Mouse (Mus musculus): ENCODE results near the gene Btnl2. TPM values are rescaled to one million over a fixed set of nuclear protein-coding genes. Genes with fewer than 3 reads are reported as not detected.

The Btnl2 gene
- polyA plus RNA-seq, 1 experiment from 2014 or later, result 0.05 TPM

GRCm38 (mm10) chr17:34384699-34385098 is 30.1 kb downstream of the Btnl2 start:
- 73% methylated on average over 3 of the region's 3 CpGs for WGBS
- Histone ChIP-seq H3K9me3 (no peaks in the 10 kb centered on the region), H3K27ac (no peak overlapping the region), H3K4me2 (replicated peaks) (no peak overlapping the region), H3K4me1 (no peaks in the 10 kb centered on the region), H3K36me3 (no peaks in the 10 kb centered on the region), H3K4me3 (no peak overlapping the region), H3K27me3 (no peaks in the 10 kb centered on the region), H3K9ac (no peak overlapping the region)
- no peak for ATAC-seq (ENCODE audit: low FRiP score, low read depth)

GRCm38 (mm10) chr17:34386656-34387055 is 32.0 kb downstream of the Btnl2 start:
- Histone ChIP-seq H3K4me2 (replicated peaks) (no peak overlapping the region), H3K9me3 (no peaks in the 10 kb centered on the region), H3K4me3 (no peak overlapping the region), H3K27me3 (peaks cover 9% of the 10 kb centered on the region), H3K36me3 (no peaks in the 10 kb centered on the region), H3K27ac (no peak overlapping the region), H3K9ac (no peak overlapping the region), H3K4me1 (no peaks in the 10 kb centered on the region)
- ATAC-seq (ENCODE audit: low FRiP score, low read depth), result no peak
- 70% methylated on average over 2 of the region's 2 CpGs for WGBS

GRCm38 (mm10) chr17:34388513-34388912 is 33.9 kb downstream of the Btnl2 start:
- Histone ChIP-seq H3K9me3 (no peaks in the 10 kb centered on the region), H3K36me3 (no peaks in the 10 kb centered on the region), H3K4me1 (0 out of 2 replicates have a peak, but pooled peaks cover 8% of the 10 kb centered on the region), H3K27ac (no peak overlapping the region), H3K27me3 (peaks cover 16% of the 10 kb centered on the region), H3K9ac (no peak overlapping the region), H3K4me3 (no peak overlapping the region), H3K4me2 (replicated peaks) (no peak overlapping the region)
- no peak for ATAC-seq (ENCODE audit: low FRiP score, low read depth)
- 40% methylated on average over 4 of the region's 4 CpGs for whole genome bisulfite sequencing

- no peak for ATAC-seq (ENCODE audit: low FRiP score, low read depth)
- Histone ChIP-seq H3K36me3 (no peaks in the 10 kb centered on the region), H3K4me3 (no peak overlapping the region), H3K4me1 (0 out of 2 replicates have a peak, but pooled peaks cover 8% of the 10 kb centered on the region), H3K27me3 (peaks cover 16% of the 10 kb centered on the region), H3K9ac (no peak overlapping the region), H3K4me2 (replicated peaks) (peak overlapping the region; percentile 71), H3K27ac (no peak overlapping the region), H3K9me3 (no peaks in the 10 kb centered on the region)
- WGBS, result 68% methylated on average over 7 of the region's 7 CpGs
Measured at GRCm38 (mm10) chr17:34391507-34391906, 36.9 kb downstream of the Btnl2 start.

GRCm38 (mm10) chr17:34392321-34392720 is 37.7 kb downstream of the Btnl2 start:
- H3K9me3 ChIP-seq, result no peaks in the 10 kb centered on the region
- peaks cover 16% of the 10 kb centered on the region for H3K27me3 ChIP-seq
- 0 out of 2 replicates have a peak, but pooled peaks have one; percentile 51 for ATAC-seq (ENCODE audit: low FRiP score, low read depth)
- H3K4me3 ChIP-seq, result peak overlapping the region; percentile 43
- H3K4me1 ChIP-seq, result 0 out of 2 replicates have a peak, but pooled peaks cover 8% of the 10 kb centered on the region
- no peaks in the 10 kb centered on the region for H3K36me3 ChIP-seq
- peak overlapping the region; percentile 71 for H3K4me2 ChIP-seq (replicated peaks)
- 3% methylated on average over 24 of the region's 24 CpGs for WGBS
- H3K9ac ChIP-seq, result peak overlapping the region; percentile 56
- no peak overlapping the region for H3K27ac ChIP-seq

GRCm38 (mm10) chr17:34397357-34397756 is 42.7 kb downstream of the Btnl2 start:
- no peak overlapping the region for H3K4me3 ChIP-seq
- no peak for ATAC-seq (ENCODE audit: low FRiP score, low read depth)
- no peak overlapping the region for H3K4me2 ChIP-seq (replicated peaks)
- H3K27me3 ChIP-seq, result peaks cover 1% of the 10 kb centered on the region
- no peaks in the 10 kb centered on the region for H3K36me3 ChIP-seq
- 73% methylated on average over 5 of the region's 5 CpGs for WGBS
- H3K9me3 ChIP-seq, result no peaks in the 10 kb centered on the region
- no peak overlapping the region for H3K9ac ChIP-seq
- 0 out of 2 replicates have a peak, but pooled peaks cover 1% of the 10 kb centered on the region for H3K4me1 ChIP-seq
- H3K27ac ChIP-seq, result no peak overlapping the region

GRCm38 (mm10) chr17:34398058-34398710 is 43.6 kb downstream of the Btnl2 start:
- H3K4me3 ChIP-seq, result peak overlapping the region; percentile 56
- no peaks in the 10 kb centered on the region for H3K36me3 ChIP-seq
- no peaks in the 10 kb centered on the region for H3K9me3 ChIP-seq
- peak; percentile 85 for ATAC-seq (ENCODE audit: low FRiP score, low read depth)
- peak overlapping the region; percentile 71 for H3K4me2 ChIP-seq (replicated peaks)
- H3K27ac ChIP-seq, result no peak overlapping the region
- 12% methylated on average over 9 of the region's 9 CpGs for WGBS
- no peak overlapping the region for H3K9ac ChIP-seq
- no peaks in the 10 kb centered on the region for H3K4me1 ChIP-seq
- no peaks in the 10 kb centered on the region; the same call in 1 of the 2 replicates for H3K27me3 ChIP-seq

GRCm38 (mm10) chr17:34398711-34399393 is 44.2 kb downstream of the Btnl2 start, which contains the start of gene BC051142:
Gene BC051142 (plus strand): TSS chr17:34398820.
- Histone ChIP-seq H3K4me2 (replicated peaks) (peak within 1 kb of the TSS; percentile 71), H3K9ac (peak within 1 kb of the TSS; percentile 73), H3K9me3 (no peaks in the 10 kb centered on the region), H3K4me1 (no peaks in the 10 kb centered on the region), H3K4me3 (peak within 1 kb of the TSS; percentile 56), H3K27me3 (no peaks in the 10 kb centered on the region; the same call in 1 of the 2 replicates), H3K27ac (peak within 1 kb of the TSS; percentile 71), H3K36me3 (no peaks in the 10 kb centered on the region)
- WGBS, result 7% methylated on average over 34 of the region's 34 CpGs
- peak; percentile 95 for ATAC-seq (ENCODE audit: low FRiP score, low read depth)

GRCm38 (mm10) chr17:34399394-34399715 is 44.7 kb downstream of the Btnl2 start:
- 53% methylated on average over 4 of the region's 4 CpGs for WGBS
- Histone ChIP-seq H3K27ac (no peak overlapping the region), H3K9me3 (no peaks in the 10 kb centered on the region), H3K4me3 (peak overlapping the region; percentile 56), H3K4me1 (no peaks in the 10 kb centered on the region), H3K9ac (no peak overlapping the region), H3K27me3 (no peaks in the 10 kb centered on the region; the same call in 1 of the 2 replicates), H3K36me3 (no peaks in the 10 kb centered on the region), H3K4me2 (replicated peaks) (peak overlapping the region; percentile 71)
- ATAC-seq (ENCODE audit: low FRiP score, low read depth), result no peak

- no peak overlapping the region for H3K9ac ChIP-seq
- no peaks in the 10 kb centered on the region for H3K9me3 ChIP-seq
- H3K36me3 ChIP-seq, result no peaks in the 10 kb centered on the region
- peaks cover 6% of the 10 kb centered on the region; the same call in 1 of the 2 replicates for H3K27me3 ChIP-seq
- H3K27ac ChIP-seq, result no peak overlapping the region
- no peak overlapping the region for H3K4me3 ChIP-seq
- no peak; the same call in 1 of the 2 replicates for ATAC-seq (ENCODE audit: low FRiP score, low read depth)
- H3K4me2 ChIP-seq (replicated peaks), result no peak overlapping the region
- WGBS, result 21% methylated on average over 6 of the region's 6 CpGs
- no peaks in the 10 kb centered on the region for H3K4me1 ChIP-seq
Measured at GRCm38 (mm10) chr17:34411117-34411516, 56.5 kb downstream of the Btnl2 start.
